Mouse (Mus musculus) liver, embryonic 14.5 days (tissue): Measurements from ENCODE around the gene C130032M10Rik. TPM values are rescaled to one million over a fixed set of nuclear protein-coding genes. Genes with fewer than 3 reads are reported as not detected.
"Not testable (repeated sequence)": the region's sequence is repeated elsewhere in the genome, so short reads cannot be mapped to it uniquely, and the experiment has no call there.

Experiments
- ATAC-seq: fragments of 200-750 bp; cut with Nextera tagmentation; 2 replicates; pipeline ENCODE4 v1.8.0; 2017; ENCODE audit warnings: moderate number of reproducible peaks, mild to moderate bottlenecking, moderate library complexity; ENCODE audit not compliant: insufficient read depth
- DNase-seq, 3 experiments: peaks; one replicate each; pipeline ENCODE4 v3.0.0-alpha.2; 2012 to 2013; ENCODE audit warnings: low read depth in 3 of 3, low spot score in 3 of 3
- H3K27ac ChIP-seq: fragments of 300-500 bp; sonication (generic); 2 replicates; pipeline ENCODE4 v1.5.1; 2014; ENCODE audit warnings: moderate library complexity, mild to moderate bottlenecking, control low read depth, inconsistent platforms
- H3K27me3 ChIP-seq: fragments of 300-500 bp; sonication (generic); 2 replicates; pipeline ENCODE4 v1.6.1; 2014; ENCODE audit warnings: mild to moderate bottlenecking, low read length, moderate library complexity; ENCODE audit not compliant: control insufficient read depth, insufficient read depth
- H3K36me3 ChIP-seq: fragments of 300-500 bp; sonication (generic); replicated peaks from 2 replicates; pipeline ENCODE4 v1.6.1; 2014; ENCODE audit warnings: low read depth; ENCODE audit not compliant: control insufficient read depth, insufficient read depth
- H3K4me1 ChIP-seq, 2 experiments: fragments of 200-500 bp in 1 of 2; fragments of 300-500 bp in 1 of 2; sonication (generic) in 1 of 2; replicated peaks; 2 replicates each; pipeline ENCODE4 v1.6.1; 2012 to 2014; ENCODE audit warnings: antibody characterized with exemption in 1 of 2, inconsistent platforms in 1 of 2, low read length in 1 of 2; ENCODE audit not compliant: control insufficient read depth in 2 of 2, insufficient read depth in 2 of 2
- H3K4me2 ChIP-seq: fragments of 300-500 bp; sonication (generic); 2 replicates; pipeline ENCODE4 v1.6.1; 2014; ENCODE audit warnings: low read depth, mild to moderate bottlenecking, control low read depth, moderate library complexity
- H3K4me3 ChIP-seq, 2 experiments: fragments of 200-500 bp in 1 of 2; fragments of 300-500 bp in 1 of 2; sonication (generic) in 1 of 2; 2 replicates each; pipeline ENCODE4 v1.5.1; 2012 to 2014; ENCODE audit warnings: low read depth in 2 of 2, low read length in 2 of 2, mild to moderate bottlenecking in 2 of 2, control low read depth in 1 of 2, inconsistent platforms in 1 of 2, moderate library complexity in 1 of 2; ENCODE audit not compliant: insufficient read depth in 1 of 2
- H3K9ac ChIP-seq: fragments of 300-500 bp; sonication (generic); replicated peaks from 2 replicates; pipeline ENCODE4 v1.6.1; 2014; ENCODE audit warnings: mild to moderate bottlenecking, control low read depth, moderate library complexity
- H3K9me3 ChIP-seq: fragments of 300-500 bp; sonication (generic); 2 replicates; pipeline ENCODE4 v1.6.1; 2016; ENCODE audit warnings: low read length, mixed read lengths; ENCODE audit not compliant: control insufficient read depth
- CTCF ChIP-seq: IDR thresholded peaks from 2 replicates; pipeline ENCODE4 v1.5.1; 2016; ENCODE audit warnings: antibody characterized with exemption, low read depth, control low read depth
- EP300 ChIP-seq: IDR thresholded peaks from 2 replicates; pipeline ENCODE4 v1.6.1; 2016; ENCODE audit warnings: antibody characterized with exemption, low read depth
- WGBS: fragments of 180-500 bp; shearing (Covaris S2); extraction: QIAGEN DNeasy Blood & Tissue Kit; methylation state at CpG from one replicate; pipeline ENCODE4 v1.1.7; 2014; ENCODE audit not compliant: insufficient replicate concordance; 5-methylcytosine and 5-hydroxymethylcytosine counted together
- polyA plus RNA-seq, 2 experiments: library from polyadenylated mRNA; depleted of rRNA in 1 of 2; stranded (reverse) in 1 of 2; unstranded in 1 of 2; fragments of >200 nt; fragmentation: Nextera tagmentation in 1 of 2; extraction: Ambion mirVana in 1 of 2; gene quantifications; 2 replicates each; pipeline versions ENCODE4 v1.2.1 to v1.2.3; 2012 to 2014

C130032M10Rik gene
- polyA plus RNA-seq, 2 experiments: not detected

- Histone ChIP-seq H3K9ac (no peak overlapping the region), H3K36me3 (peaks cover 3% of the 10 kb centered on the region; the same call in 1 of the 2 replicates), H3K4me2 (no peak overlapping the region), H3K9me3 (peaks cover 2% of the 10 kb centered on the region; the same call in 1 of the 2 replicates), H3K4me3 (no peak overlapping the region), H3K27ac (no peak overlapping the region), H3K4me1 (no peaks in the 10 kb centered on the region), H3K27me3 (no peaks in the 10 kb centered on the region)
- WGBS: 87% methylated on average over 21 of the region's 21 CpGs
- no peak for TF ChIP-seq EP300
- TF ChIP-seq CTCF: no peak
- ATAC-seq (no peak), DNase-seq (no peak)
These were observed 2.7 kb upstream of the C130032M10Rik start for GRCm38 (mm10) chr9:114512831-114513230.

DNA sequence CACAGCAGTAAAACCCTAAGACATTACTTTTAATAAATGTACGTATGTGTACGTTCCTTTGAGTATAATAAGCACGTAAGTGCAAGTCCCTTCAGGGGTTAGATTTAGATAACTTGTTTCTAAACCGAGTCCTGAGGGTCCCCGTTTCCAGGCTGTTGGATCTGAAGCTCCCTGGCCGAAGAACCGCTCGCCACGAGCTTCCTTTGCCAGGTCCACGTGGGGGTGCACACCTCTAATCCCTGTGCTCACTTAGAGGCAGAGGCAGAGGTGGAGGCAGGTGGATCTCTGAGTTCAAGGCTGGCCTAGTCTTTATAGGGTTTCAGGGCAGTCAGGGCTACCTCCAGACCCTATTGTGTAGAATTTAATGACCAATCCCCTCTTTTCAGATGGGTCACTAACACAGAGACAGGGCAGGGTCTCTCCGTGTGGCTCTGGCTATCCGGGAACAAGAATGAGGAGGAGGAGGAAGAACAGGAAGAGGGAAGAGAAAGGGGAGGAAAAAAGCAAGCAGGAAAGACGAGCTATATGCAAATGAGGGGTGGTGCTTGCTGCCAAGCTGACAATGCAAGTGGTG lies 2.5 kb downstream of the C130032M10Rik start:
- WGBS: 58% methylated on average over 13 of the region's 13 CpGs
- 0 out of 4 replicates have a peak, but pooled peaks cover 0 to 2% of the 10 kb centered on the region in 2 experiments for H3K4me1 ChIP-seq
- H3K36me3 ChIP-seq: peaks cover under 1% of the 10 kb centered on the region; the same call in 1 of the 2 replicates
- H3K9ac ChIP-seq: no peak overlapping the region
- ATAC-seq: no peak
- no peaks in the 10 kb centered on the region for H3K27me3 ChIP-seq
- no peak overlapping the region for H3K4me3 ChIP-seq
- no peak for DNase-seq
- H3K27ac ChIP-seq: no peak overlapping the region
- H3K9me3 ChIP-seq: peaks cover 1% of the 10 kb centered on the region; the same call in 1 of the 2 replicates
- no peak overlapping the region for H3K4me2 ChIP-seq
- TF ChIP-seq EP300 (no peak), CTCF (no peak)

DNA sequence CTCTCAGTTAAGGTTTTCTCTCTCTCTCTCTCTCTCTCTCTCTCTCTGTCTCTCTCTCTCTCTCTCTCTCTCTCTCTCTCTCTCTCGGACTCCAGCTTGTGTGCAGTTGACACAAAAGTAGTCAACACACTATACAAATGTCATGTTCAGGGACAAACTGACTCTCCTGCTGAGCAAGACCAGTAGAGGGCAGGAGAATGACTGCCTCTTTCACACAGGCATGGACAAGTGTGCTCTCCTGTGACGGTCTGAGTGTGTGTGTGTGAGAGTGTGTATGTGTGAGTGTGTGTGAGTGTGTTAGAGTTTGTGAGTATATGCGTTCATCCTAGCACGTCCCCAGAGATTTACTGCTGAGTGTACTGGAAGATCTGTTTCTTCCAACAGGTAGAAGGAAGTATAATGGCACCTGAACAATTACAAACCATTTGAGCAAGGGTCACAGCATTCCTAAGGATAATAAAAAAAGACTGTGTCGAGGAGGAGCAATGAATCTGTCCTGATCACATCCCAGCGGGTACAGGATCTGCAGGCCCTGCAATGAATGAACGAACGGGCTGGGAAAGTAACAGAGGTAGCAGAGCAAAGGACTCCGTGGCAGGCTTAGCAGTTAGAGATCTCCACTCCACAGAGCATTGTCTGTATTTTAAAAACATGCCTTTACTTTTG lies 3.4 kb downstream of the C130032M10Rik start:
- 52% methylated on average over 9 of the region's 9 CpGs for WGBS
- H3K4me3 ChIP-seq: no peak overlapping the region
- no peak overlapping the region for H3K9ac ChIP-seq
- H3K36me3 ChIP-seq: no peaks in the 10 kb centered on the region
- DNase-seq: no peak
- no peak overlapping the region for H3K4me2 ChIP-seq
- TF ChIP-seq CTCF: peak; percentile 47
- no peak for TF ChIP-seq EP300
- no peak overlapping the region for H3K27ac ChIP-seq
- no peak for ATAC-seq
- no peaks in the 10 kb centered on the region for H3K9me3 ChIP-seq
- H3K27me3 ChIP-seq: no peaks in the 10 kb centered on the region
- H3K4me1 ChIP-seq: 0 out of 4 replicates have a peak, but pooled peaks cover 0 to 2% of the 10 kb centered on the region in 2 experiments

- not testable (repeated sequence) for H3K4me2 ChIP-seq, H3K4me3 ChIP-seq, H3K9ac ChIP-seq, H3K4me1 ChIP-seq, DNase-seq, H3K9me3 ChIP-seq, H3K27me3 ChIP-seq, H3K27ac ChIP-seq, H3K36me3 ChIP-seq, ATAC-seq
- 54% methylated on average over 4 of the region's 4 CpGs for WGBS
These were observed 5.0 kb downstream of the C130032M10Rik start for GRCm38 (mm10) chr9:114520529-114520928.

GRCm38 (mm10) chr9:114522041-114522440 lies 6.5 kb downstream of the C130032M10Rik start:
- DNase-seq (no peak), ATAC-seq (no peak)
- no peaks in the 10 kb centered on the region for H3K36me3 ChIP-seq
- H3K4me3 ChIP-seq: no peak overlapping the region
- H3K4me2 ChIP-seq: no peak overlapping the region
- H3K9me3 ChIP-seq: no peaks in the 10 kb centered on the region
- H3K9ac ChIP-seq: no peak overlapping the region
- H3K27me3 ChIP-seq: no peaks in the 10 kb centered on the region
- WGBS: 33% methylated on average over 5 of the region's 5 CpGs
- H3K27ac ChIP-seq: no peak overlapping the region
- TF ChIP-seq CTCF (peak; percentile 38; the same call in 1 of the 2 replicates), EP300 (no peak)
- H3K4me1 ChIP-seq: peaks cover 0 to 7% of the 10 kb centered on the region in 2 experiments; a peak in 1 of 4 replicates
